Mouse (Mus musculus): ENCODE measurements around the gene Gpr4. TPM values are rescaled to one million over a fixed set of nuclear protein-coding genes. Genes with fewer than 3 reads are reported as not detected.

Gene Gpr4
- polyA plus RNA-seq, 1 experiment = 0.70 TPM

DNA sequence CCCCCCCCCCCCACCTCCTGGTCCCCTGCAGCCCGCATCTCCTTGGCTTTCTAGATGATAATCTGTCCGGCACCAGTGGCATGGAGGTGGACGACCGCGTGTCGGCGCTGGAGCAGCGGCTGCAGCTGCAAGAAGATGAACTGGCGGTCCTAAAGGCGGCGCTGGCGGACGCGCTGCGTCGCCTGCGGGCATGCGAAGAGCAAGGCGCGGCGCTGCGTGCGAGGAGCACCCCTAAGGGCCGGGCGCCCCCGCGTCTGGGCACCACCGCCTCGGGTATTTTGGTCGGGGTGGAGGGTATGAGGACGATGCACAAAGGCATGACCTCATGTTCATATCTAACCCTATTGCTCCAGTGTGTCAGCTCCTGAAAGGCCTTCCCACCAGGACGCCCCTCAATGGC lies 33.2 kb upstream of the Gpr4 start:
- Histone ChIP-seq H3K4me1 (ENCODE audit: control insufficient read depth, insufficient read depth, low read length) (peaks cover 3% of the 10 kb centered on the region; the same call in 1 of the 2 replicates), H3K27ac (ENCODE audit: control insufficient read depth, insufficient read depth, low read depth, low read length, poor library complexity) (no peak overlapping the region), H3K4me3 (replicated peaks; ENCODE audit: control insufficient read depth, low read depth, low read length) (no peak overlapping the region)
- 1% methylated on average over 32 of the region's 32 CpGs for WGBS
- TF ChIP-seq POLR2A (IDR thresholded peaks at IDR 0.05; ENCODE audit: borderline replicate concordance, control insufficient read depth, low read depth, low read length) = no peak
- TF ChIP-seq CTCF (IDR thresholded peaks at IDR 0.05; ENCODE audit: control insufficient read depth, insufficient read depth, low read length) = peak; percentile 75

DNA sequence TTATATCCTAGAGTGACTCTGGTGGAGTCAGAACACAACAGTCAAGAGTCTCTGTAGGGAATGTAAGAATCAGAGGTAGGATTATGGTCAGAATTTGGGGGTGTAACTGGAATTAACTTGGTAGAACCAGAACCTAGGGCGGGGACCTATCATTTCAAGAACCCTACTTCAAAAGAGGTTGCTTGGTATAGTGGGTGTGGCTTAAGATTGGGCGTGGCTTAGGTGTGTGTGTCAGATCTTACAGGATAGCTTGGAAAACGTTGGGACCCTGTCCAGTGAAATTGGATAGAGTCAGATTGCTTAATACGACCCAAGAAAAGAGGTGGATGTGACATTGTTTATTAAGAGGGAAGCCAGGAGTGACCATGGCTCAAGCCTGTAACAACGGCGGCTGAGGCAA lies 32.4 kb upstream of the Gpr4 start:
- no peak for TF ChIP-seq POLR2A (IDR thresholded peaks at IDR 0.05; ENCODE audit: borderline replicate concordance, control insufficient read depth, low read depth, low read length)
- TF ChIP-seq CTCF (IDR thresholded peaks at IDR 0.05; ENCODE audit: control insufficient read depth, insufficient read depth, low read length) = no peak
- no peak overlapping the region; the same call in 1 of the 2 replicates for H3K27ac ChIP-seq (ENCODE audit: control insufficient read depth, insufficient read depth, low read depth, low read length, poor library complexity)
- no peak overlapping the region for H3K4me3 ChIP-seq (replicated peaks; ENCODE audit: control insufficient read depth, low read depth, low read length)
- H3K4me1 ChIP-seq (ENCODE audit: control insufficient read depth, insufficient read depth, low read length) = peaks cover 3% of the 10 kb centered on the region; the same call in 1 of the 2 replicates
- 39% methylated on average over 6 of the region's 6 CpGs for WGBS

DNA sequence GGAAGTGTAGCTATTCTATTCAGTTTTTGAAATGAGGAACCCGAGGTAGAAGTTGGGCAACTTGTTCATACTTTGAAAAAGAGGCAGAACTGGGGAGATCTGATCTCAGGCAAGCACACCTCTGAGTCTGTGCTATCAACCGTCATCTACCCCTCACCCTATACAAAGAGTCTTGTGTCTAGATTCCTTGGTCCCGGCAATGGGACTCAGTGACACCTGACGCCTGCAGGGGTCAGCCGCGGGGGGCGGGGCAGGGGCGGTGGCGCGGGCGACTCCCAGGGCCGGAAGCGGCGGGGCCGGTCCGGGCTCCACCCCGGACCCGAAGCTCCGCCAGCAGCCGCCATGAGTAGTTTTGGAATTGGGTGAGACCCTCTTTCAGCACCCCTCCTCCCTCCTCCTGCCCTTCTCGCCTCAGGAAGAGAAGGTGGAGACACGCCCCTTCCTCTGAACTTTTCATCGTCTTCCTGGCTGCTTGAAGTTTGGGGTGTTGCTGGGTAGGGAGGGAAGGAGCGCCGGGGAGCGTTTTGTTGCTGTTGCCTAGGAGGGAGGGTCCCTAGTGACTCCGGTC lies 31.4 kb upstream of the Gpr4 start:
- under 1% methylated on average over 27 of the region's 27 CpGs for WGBS

DNA sequence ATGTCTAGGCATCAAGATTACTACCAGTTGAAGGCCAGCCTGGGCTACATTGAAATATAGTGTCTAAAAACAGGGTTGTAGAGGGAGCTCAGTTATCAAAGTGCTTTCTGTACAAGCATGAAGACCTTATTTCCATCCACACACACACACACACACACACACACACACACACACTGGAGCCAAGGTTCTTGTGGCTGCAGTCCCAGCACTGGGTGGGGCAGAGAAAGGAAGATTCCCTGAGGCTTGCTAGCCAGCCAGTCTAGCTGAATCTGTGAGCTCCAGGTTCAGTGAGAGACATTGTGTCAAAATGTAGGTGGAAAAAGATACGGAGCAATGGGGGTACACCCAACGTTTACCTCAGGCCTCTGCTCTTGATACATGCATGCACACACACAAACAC lies 28.1 kb upstream of the Gpr4 start:
- WGBS = 83% methylated on average over 2 of the region's 2 CpGs
- H3K4me1 ChIP-seq (ENCODE audit: control insufficient read depth, insufficient read depth, low read length) = peaks cover 3% of the 10 kb centered on the region; the same call in 1 of the 2 replicates
- H3K27ac ChIP-seq (ENCODE audit: control insufficient read depth, insufficient read depth, low read depth, low read length, poor library complexity) = no peak overlapping the region
- no peak for TF ChIP-seq POLR2A (IDR thresholded peaks at IDR 0.05; ENCODE audit: borderline replicate concordance, control insufficient read depth, low read depth, low read length)
- H3K4me3 ChIP-seq (replicated peaks; ENCODE audit: control insufficient read depth, low read depth, low read length) = no peak overlapping the region

More for the DNA sequence above, 31.4 kb upstream of the Gpr4 start:
- Histone ChIP-seq H3K4me3 (replicated peaks; ENCODE audit: control insufficient read depth, low read depth, low read length) (peak overlapping the region; percentile 73), H3K4me1 (ENCODE audit: control insufficient read depth, insufficient read depth, low read length) (peaks cover 3% of the 10 kb centered on the region; the same call in 1 of the 2 replicates), H3K27ac (ENCODE audit: control insufficient read depth, insufficient read depth, low read depth, low read length, poor library complexity) (peak overlapping the region; percentile 86)
- TF ChIP-seq POLR2A (IDR thresholded peaks at IDR 0.05; ENCODE audit: borderline replicate concordance, control insufficient read depth, low read depth, low read length) = no peak
- TF ChIP-seq CTCF (IDR thresholded peaks at IDR 0.05; ENCODE audit: control insufficient read depth, insufficient read depth, low read length) = no peak

DNA sequence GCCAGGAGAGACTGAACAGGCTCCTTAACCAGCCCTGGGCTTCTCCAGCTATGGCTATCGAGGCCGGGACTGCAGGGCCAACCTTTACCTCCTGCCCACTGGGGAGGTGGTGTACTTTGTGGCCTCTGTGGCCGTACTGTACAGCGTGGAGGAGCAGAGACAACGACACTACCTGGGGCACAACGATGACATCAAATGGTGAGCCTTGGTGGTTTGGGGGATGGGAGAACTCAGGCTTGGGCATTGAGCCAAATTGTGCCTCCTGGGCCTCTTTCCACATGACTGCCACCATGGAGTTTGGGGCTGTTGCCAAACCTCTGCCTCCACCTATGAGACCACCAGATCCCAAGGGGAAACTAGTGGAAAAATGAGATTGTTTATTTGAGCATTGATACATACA lies 27.6 kb upstream of the Gpr4 start:
- WGBS = 79% methylated on average over 6 of the region's 6 CpGs
- H3K4me1 ChIP-seq (ENCODE audit: control insufficient read depth, insufficient read depth, low read length) = peaks cover 3% of the 10 kb centered on the region; the same call in 1 of the 2 replicates
- H3K4me3 ChIP-seq (replicated peaks; ENCODE audit: control insufficient read depth, low read depth, low read length) = no peak overlapping the region
- no peak for TF ChIP-seq CTCF (IDR thresholded peaks at IDR 0.05; ENCODE audit: control insufficient read depth, insufficient read depth, low read length)
- TF ChIP-seq POLR2A (IDR thresholded peaks at IDR 0.05; ENCODE audit: borderline replicate concordance, control insufficient read depth, low read depth, low read length) = no peak
- no peak overlapping the region for H3K27ac ChIP-seq (ENCODE audit: control insufficient read depth, insufficient read depth, low read depth, low read length, poor library complexity)

DNA sequence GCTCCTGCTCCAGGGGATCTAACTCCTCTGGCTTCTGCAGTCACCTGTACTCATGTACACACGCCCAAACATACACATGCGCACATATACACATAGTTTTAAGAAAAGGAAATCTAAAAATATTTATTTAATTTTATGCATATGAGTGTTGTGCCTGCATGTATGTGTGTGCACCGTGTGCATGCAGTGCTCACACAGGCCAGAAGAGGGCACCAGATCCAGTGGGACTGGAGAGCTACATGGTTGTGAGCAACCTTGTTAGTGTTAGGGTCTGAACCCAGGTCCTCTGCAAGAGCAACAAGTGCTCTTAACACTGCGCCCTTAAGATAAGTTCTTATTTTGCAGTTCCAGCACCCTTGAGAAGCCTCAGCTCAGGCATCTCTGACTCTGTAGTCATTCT lies 17.7 kb upstream of the Gpr4 start:
- 89% methylated on average over 4 of the region's 4 CpGs for WGBS

DNA sequence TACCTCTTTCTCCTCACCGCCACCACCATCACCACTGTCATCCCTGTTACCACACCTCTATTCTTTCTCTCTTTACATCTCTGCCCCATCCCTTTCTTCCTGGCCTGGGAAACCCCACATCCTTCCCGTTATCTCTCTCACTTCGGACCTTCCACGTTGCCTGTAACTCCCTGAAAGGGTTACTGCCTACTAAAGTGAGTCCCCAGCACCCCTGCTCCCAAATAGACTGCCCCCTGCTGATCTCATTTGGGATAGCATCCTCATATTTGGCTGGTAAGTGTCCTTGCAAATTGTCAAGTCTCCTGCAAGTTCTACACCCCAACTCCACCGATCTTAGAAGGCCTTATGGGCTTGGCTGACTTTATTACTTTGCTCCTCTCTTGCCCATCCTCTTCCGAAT lies 15.7 kb upstream of the Gpr4 start:
- 61% methylated on average over 6 of the region's 6 CpGs for WGBS
- Histone ChIP-seq H3K27ac (ENCODE audit: control insufficient read depth, insufficient read depth, low read depth, low read length, poor library complexity) (no peak overlapping the region), H3K4me3 (replicated peaks; ENCODE audit: control insufficient read depth, low read depth, low read length) (no peak overlapping the region), H3K4me1 (ENCODE audit: control insufficient read depth, insufficient read depth, low read length) (no peaks in the 10 kb centered on the region; the same call in 1 of the 2 replicates)
- TF ChIP-seq CTCF (IDR thresholded peaks at IDR 0.05; ENCODE audit: control insufficient read depth, insufficient read depth, low read length) = peak; percentile 54
- no peak for TF ChIP-seq POLR2A (IDR thresholded peaks at IDR 0.05; ENCODE audit: borderline replicate concordance, control insufficient read depth, low read depth, low read length)

More for the DNA sequence above, 17.7 kb upstream of the Gpr4 start:
- no peaks in the 10 kb centered on the region for H3K4me1 ChIP-seq (ENCODE audit: control insufficient read depth, insufficient read depth, low read length)
- TF ChIP-seq POLR2A (IDR thresholded peaks at IDR 0.05; ENCODE audit: borderline replicate concordance, control insufficient read depth, low read depth, low read length) (no peak), CTCF (IDR thresholded peaks at IDR 0.05; ENCODE audit: control insufficient read depth, insufficient read depth, low read length) (peak; percentile 59)
- H3K4me3 ChIP-seq (replicated peaks; ENCODE audit: control insufficient read depth, low read depth, low read length) = no peak overlapping the region
- no peak overlapping the region for H3K27ac ChIP-seq (ENCODE audit: control insufficient read depth, insufficient read depth, low read depth, low read length, poor library complexity)

DNA sequence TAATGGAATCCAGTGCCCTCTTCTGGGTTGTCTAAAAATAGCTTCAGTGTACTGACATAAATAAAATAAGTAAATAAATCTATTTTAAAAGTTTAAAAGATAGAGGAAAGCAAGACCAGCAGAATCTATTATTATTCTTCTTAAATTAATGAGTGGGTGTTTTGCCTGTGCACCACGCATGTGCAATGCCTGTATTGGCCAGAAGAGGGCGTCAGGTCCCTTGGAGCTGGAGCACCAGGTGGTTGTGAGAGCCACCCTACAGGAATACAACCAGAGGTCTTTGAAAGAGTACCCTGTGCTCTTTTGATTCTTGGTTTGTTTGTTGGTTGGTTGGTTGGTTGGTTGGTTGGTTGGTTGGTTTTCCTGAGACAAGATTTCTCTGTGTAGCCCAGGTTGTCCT lies 14.4 kb upstream of the Gpr4 start:
- peak; percentile 73 for TF ChIP-seq CTCF (IDR thresholded peaks at IDR 0.05; ENCODE audit: control insufficient read depth, insufficient read depth, low read length)
- TF ChIP-seq POLR2A (IDR thresholded peaks at IDR 0.05; ENCODE audit: borderline replicate concordance, control insufficient read depth, low read depth, low read length) = no peak
- no peak overlapping the region for H3K27ac ChIP-seq (ENCODE audit: control insufficient read depth, insufficient read depth, low read depth, low read length, poor library complexity)
- H3K4me3 ChIP-seq (replicated peaks; ENCODE audit: control insufficient read depth, low read depth, low read length) = no peak overlapping the region
- H3K4me1 ChIP-seq (ENCODE audit: control insufficient read depth, insufficient read depth, low read length) = no peaks in the 10 kb centered on the region; the same call in 1 of the 2 replicates
- 44% methylated on average over 2 of the region's 2 CpGs for WGBS

DNA sequence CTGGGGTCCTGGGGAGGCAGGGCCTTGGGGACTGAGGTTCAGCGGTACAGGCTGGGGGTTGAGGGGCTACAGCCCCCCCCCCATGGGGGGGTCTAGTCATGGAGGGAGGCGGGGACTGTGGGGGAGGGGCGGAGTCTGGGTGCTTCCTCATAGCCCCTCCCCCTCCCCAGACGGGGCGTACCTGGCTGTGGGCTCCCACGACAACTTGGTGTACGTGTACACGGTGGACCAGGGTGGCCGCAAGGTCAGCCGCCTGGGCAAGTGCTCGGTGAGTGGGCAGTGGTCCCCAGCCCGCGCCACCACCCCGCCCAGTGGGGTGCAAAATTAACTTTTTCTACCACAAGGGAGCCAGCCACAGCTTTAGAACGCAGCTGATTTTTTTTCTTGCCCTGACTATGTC lies 10.7 kb upstream of the Gpr4 start:
- Histone ChIP-seq H3K4me3 (replicated peaks; ENCODE audit: control insufficient read depth, low read depth, low read length) (no peak overlapping the region), H3K27ac (ENCODE audit: control insufficient read depth, insufficient read depth, low read depth, low read length, poor library complexity) (no peak overlapping the region), H3K4me1 (ENCODE audit: control insufficient read depth, insufficient read depth, low read length) (no peaks in the 10 kb centered on the region; the same call in 1 of the 2 replicates)
- WGBS = 84% methylated on average over 15 of the region's 15 CpGs
- TF ChIP-seq POLR2A (IDR thresholded peaks at IDR 0.05; ENCODE audit: borderline replicate concordance, control insufficient read depth, low read depth, low read length) = no peak
- TF ChIP-seq CTCF (IDR thresholded peaks at IDR 0.05; ENCODE audit: control insufficient read depth, insufficient read depth, low read length) = no peak

All from bone marrow, adult 2 months (tissue).